Mouse (Mus musculus) layer of hippocampus, postnatal 14 days (tissue): Measurements from ENCODE around the gene Fcrl5. TPM values are rescaled to one million over a fixed set of nuclear protein-coding genes. Genes with fewer than 3 reads are reported as not detected.

Experiments used
- DNase-seq, 2 experiments: peaks; one replicate each; pipeline ENCODE4 v3.0.0; 2021 to 2022; ENCODE audit warnings: low spot score in 2 of 2, mixed read lengths in 1 of 2
- total RNA-seq, 2 experiments: library from RNA; stranded (reverse); gene quantifications; 2 replicates each; pipeline ENCODE4 v1.2.3; 2021

Fcrl5 gene
- total RNA-seq, 2 experiments from 2014 or later, result 0.18 TPM; not detected in 1

DNA sequence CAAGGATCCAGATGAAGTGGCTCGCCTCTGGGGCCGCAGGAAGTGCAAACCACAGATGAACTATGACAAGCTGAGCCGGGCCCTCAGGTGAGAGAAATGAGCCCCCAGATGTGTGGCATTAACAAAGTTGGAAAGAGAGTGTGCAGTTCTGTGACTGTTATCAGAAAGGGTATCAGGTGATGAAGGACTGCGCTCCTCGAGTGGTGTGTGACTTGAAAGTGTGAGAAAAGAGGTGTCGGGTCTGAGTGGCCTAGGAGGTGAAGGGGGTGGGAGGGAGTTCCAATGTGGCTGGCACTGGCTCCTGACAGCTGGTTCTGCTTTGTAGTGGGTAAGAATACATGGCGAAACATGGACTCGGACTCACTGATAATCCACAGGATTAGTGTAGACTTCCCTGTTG lies 92.4 kb downstream of the Fcrl5 start:
- no peak for DNase-seq

DNA sequence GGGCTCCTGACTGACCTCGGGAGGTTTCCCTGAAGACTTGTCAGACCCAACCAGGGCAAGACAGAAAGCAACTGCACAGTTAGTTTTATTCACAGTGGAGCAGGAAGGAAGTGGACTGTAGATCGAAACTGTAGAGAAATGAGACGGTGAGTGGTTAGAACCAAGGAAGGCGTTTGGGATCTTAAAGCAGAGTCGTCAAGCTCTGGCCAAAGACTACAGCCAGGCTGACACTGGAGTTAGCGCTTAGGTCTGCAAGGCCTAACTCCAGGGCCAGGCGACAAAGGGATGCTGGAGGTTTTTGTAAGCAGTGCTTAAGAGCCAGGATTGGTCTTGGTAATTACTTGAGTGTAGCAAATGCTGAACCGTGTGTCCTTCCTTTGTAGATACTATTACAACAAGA lies 93.3 kb downstream of the Fcrl5 start:
- no peak for DNase-seq

DNA sequence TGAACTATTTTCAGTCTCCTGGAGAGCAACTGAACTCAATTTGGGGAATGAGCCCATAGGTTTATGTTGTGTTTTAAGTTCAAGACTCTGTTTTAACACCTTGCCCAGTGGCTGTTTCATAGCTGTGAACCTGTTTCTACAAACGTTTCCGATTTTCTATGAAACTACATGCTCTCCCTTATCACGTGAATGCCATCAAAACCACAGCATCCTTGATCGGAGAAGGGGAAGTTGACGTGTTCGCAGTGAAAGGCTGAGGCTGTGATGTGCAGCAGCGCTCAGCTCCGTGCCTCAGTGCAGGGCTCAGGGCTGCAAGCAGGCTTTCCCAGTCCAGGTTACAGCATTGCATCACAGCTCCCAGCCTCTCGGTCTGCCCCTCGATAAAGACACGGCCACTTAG lies 94.0 kb downstream of the Fcrl5 start:
- DNase-seq, result no peak

DNA sequence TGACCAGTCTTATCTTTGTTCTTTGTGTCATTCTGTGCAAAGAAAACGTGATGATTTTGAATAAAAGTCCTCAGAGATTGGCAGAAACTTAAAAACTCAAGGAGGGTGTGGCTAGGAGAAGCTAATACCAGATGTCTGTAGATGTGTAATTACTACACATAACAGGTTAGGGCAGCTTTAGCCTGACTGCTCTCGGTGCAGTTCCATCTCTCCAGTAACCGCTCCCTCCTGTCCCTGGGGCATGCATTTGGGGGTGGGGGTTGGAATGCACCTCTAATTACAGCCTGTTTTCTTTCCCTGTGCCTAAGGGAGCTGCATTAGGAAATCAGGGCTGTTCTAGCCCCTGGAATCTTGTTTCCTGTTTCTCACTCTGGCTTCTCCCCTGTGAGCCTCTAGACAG lies 94.7 kb downstream of the Fcrl5 start:
- DNase-seq, result no peak

DNA sequence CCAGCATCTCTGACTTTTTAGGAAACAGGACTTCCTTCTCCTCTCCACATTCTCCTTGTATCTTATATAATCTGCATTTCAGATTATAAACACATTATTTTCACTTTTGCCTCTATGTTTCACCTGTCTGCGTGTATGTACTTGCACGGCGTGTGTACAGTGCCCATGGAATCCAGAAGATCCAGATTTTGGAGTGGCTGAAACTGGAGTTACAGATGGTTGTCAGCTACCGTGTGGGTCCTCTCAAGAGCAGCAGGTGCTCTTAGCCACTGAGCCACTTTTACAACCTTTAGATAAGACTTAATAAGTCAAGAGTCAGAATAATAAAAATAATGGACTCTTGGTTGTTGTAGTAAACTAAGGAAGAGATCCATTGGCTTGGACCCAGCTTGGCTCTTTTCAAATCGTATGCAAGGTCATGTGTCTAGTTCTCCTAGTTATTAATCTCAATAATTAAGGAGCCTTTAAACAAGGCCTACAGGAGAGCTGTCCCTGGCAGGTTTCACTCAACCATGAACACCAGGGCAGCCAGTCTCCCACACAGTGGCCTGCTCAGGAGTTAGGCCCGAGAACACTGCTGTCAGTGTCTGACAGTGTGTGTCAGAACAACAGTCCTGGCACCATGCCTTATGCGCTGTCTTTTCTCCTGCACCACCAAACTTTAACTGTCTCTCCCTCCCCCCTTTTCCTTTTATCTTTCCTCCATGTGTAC lies 98.2 kb downstream of the Fcrl5 start:
- DNase-seq, result no peak

DNA sequence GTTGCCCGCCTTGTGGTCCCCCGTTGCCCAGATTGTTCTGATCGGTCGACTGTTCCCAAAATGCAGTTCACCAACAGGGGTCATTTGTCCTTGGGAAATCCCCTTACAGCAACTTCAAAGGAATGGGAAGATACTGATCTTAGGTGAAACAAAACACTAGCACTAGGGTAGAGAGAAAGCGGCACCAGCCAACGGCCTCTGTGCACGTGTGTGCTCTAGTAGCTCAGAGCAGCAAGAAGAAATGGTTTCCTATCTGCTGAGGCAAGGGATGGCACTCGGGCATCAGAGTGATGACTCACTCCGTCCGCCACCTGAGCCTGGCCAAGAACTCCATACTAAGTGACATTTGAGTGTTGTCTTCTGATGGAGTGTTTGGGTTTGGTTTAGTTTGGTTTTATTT lies 102.5 kb downstream of the Fcrl5 start:
- no peak for DNase-seq

DNA sequence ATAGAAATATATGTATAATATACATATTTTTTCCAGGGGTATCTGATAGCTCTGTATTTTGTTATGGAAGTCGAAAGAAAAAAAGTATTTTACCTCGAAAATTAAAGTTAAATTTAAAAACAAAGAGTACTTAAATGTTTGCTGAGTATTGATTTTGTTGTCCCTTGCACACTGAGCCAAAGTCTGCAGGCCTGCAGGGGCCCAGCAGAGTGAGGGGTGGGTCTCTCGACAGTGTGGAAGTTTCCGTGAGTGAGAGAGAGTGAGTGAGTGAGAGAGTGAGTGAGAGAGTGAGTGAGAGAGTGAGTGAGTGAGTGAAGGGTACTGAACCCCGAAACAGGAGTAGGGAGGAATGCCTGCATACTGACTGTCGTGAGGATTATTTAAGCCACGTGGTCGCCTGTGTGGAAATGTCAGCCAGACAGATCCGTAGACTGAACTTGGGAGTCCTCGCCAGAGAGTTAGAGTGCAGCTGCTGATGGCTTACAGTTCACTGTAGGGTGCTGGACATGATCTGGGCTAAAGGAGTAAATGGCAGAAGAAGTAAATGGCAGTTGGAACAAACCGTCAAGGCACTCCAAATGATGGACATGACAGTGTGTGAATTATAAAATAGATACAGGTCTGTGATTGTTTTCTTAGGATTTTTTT lies 104.6 kb downstream of the Fcrl5 start:
- no peak for DNase-seq

DNA sequence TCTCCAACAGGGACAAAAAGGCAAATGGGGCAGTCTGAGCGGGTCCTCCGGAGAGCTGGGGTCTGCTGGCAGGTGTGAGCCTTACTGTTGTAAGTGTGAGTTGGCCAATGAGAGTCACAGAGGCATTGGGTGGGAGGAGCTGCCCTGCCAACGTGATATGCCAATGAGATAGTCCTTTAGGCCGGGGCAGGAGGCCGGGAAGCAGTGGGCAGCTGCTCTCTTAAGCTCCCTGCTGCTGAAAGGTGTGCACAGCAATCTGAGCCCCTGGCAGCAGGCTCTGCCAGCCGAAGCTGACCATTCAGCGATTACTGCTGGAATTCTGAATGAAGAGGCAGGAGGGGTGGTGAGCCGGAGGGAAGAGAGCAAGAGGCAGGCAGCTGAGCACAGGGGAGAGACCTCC lies 105.1 kb downstream of the Fcrl5 start:
- DNase-seq, result no peak

DNA sequence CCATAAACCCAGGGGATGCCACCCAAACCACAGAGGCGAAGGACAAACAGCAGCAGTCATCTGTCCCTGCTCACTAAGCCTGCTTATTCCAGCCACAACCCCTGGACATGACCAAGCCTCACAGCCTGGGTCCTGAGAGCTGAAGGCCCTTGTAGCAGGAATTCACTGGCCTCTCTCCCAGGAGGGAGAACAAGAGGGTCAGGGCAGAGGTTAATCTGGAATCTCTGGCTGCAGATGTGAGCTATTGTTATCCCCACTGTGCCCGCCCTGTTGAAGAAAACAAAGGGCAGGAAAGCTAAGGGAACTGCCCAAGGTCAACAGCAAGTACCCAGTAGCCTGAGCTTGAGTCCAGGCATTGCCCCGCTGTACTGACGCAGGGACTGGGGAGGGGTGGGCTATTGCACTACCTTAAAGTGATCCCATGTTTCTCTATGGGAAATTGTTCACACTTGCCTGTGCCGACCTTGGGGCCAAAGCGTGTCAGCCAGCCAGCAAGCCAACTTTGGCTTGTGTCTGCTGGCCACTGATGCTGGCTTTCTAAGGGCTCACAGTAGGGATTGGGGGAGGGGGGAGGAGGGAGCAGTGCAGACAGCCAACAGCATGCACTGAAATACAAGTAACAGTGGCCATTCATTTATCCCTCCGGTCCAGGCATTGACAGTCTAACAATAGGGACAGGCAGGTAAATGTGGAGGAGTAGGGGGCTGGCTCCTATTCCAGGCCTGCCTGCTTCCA lies 107.1 kb downstream of the Fcrl5 start:
- DNase-seq, result no peak

DNA sequence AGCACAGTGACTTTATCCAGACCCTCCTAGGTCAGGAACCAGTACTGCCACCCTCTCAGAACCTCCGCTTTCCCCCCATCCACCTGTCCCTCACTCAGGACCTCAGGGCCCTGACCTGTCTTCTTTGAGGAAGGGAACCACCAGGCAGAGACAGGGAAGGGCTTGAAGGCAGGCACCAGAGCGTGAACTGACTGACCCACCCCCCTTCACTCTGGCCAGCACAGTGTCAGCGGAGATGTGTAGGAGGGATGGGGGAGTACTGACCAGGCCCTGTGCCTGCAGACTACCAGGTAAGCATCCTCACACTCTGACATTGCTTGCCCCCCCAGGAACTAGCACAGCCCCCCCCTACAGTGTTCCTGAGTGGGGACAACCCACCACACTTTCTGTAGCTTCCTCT lies 110.0 kb downstream of the Fcrl5 start:
- DNase-seq, result no peak

DNA sequence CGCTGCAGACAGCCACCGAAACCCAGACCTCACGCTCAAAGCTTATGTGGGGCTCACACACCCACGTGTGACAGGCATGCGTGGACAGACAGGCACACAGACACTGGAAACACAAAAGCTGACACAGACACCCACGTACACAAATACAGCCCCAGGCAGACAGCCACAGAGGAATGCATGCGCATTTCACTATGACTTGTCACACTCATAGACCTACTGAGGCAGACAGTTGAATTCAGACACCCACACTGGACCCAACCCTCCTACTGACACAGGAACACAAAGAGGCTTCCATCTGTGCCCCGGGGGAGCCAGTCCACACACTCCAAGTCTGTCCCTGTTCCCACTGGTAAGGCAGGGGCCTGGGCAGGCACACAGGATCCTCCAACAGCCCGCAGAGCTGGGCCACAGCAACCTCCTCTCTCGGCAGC lies 110.7 kb downstream of the Fcrl5 start:
- DNase-seq, result peak; percentile 20 to 42

DNA sequence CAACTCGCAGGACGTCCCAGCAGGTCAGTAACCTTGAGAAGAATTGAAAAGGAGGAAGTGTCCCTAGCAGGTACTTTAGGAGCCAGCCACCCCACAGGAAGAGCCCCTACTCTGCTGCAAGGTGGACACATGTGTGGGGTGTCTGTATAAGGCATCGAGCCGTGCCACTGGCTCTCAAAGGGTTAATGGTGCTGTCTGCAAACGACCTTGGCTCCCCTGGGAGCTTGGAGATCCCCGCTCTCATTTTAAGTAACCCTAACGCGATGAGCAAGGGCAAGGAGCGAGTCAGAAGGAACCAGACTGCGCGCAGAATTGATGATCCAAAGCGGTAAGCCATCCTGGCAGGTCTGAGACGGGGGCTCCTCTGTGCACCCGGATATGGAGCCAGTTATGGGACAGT lies 114.3 kb downstream of the Fcrl5 start:
- no peak for DNase-seq

Other genes with a start within 250 kb of the Fcrl5 start
- gene Fcrls, start 172.0 kb upstream of the Fcrl5 start, total RNA-seq, result 10 to 100 TPM; 32.1 to 35.6 TPM
- under 1 TPM; 0.16 to 0.19 TPM for gene Cd5l, start 77.9 kb upstream of the Fcrl5 start, total RNA-seq
- under 1 TPM in 1 of 2 experiments, not detected in 1; 0.24 TPM for gene Fcrl1, start 59.4 kb upstream of the Fcrl5 start, total RNA-seq
- gene Etv3, start 89.6 kb downstream of the Fcrl5 start, total RNA-seq, result 10 to 100 TPM; 18.0 to 18.2 TPM
- gene Arhgef11, start 181.8 kb downstream of the Fcrl5 start, total RNA-seq, result 10 to 100 TPM; 57.2 to 60.8 TPM